Mouse (Mus musculus): ENCODE results near the gene Nrp2. TPM values are rescaled to one million over a fixed set of nuclear protein-coding genes. Genes with fewer than 3 reads are reported as not detected.

Gene Nrp2
- total RNA-seq, 2 experiments from 2014 or later: 20.2 to 30.1 TPM

DNA sequence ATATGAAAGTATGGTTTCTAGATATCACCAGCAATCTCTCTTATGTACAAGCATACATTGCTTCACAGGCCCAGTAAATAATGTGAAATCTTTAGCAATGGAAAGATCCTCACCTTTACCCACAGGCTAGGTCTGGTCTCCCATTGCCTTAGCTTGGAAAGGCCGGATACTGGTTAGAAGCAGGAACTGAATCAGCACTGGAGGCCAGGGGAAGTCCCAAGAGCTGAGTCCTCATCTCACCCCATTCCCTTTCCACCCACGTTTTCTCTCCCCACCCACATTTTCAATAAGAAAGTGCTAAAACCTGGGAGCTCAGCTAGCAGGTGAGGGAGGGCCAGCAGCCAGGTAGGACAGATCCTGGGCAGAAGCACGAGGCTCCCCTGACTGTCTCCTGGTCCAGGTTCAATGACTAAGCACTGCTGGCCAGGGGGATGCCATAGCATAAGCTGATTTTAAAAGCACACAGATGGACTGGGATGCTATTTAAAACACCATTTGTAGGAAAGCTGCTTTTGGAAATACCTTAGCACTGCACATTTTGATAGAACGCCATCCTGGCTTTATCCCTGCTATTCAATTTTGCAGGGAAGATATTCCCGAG lies 47.4 kb downstream of the Nrp2 start:
- DNase-seq: peak in 1 of 2 experiments; percentile 57

DNA sequence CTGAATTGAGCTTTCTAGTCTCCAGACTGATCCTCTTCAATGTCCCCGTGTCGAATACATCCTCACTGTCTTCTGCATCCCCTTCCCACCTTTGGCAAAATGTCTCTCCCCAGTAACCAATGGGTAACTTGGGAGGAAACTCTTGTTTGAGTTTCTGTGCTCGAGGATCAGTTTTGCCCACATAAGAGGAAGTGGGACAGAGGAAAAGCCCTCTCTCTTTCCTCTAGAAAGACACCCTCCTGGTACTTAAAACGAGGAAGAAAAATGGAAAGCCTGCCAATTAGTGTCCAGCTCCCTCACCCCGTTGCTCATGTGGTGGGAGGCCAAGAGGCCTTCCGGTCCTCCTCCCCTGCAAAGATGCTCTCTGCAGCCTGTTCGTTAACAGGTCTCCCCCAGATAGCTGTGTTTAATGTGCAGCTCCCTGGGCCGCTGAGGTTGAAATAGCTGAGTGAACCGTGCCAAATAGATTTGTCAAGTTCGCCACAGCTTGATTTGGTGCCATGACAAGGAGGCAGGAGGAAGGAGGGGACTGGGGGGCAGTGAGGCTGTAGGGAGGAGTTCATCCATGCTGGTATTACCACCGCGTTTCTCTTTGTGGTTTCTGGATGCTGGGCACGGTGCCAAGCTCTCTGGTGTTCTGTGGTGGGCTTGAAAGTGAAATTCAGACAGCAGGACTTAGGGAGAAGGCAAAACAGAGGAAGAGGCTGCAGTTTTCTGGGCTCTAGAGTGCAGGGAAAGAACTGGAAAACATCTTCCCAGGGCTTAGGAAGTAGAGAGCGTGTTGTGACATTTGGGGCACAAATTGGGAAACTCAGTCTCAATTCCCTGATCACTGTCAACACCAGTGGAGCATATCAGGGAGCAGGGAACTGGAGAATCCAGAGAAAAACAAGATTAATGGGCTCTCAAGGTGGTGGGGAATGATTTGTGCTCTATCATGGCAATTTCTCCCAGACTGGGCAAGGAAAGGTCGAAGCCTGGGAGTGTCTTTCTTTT lies 48.2 kb downstream of the Nrp2 start:
- DNase-seq: peak; percentile 63 to 71

DNA sequence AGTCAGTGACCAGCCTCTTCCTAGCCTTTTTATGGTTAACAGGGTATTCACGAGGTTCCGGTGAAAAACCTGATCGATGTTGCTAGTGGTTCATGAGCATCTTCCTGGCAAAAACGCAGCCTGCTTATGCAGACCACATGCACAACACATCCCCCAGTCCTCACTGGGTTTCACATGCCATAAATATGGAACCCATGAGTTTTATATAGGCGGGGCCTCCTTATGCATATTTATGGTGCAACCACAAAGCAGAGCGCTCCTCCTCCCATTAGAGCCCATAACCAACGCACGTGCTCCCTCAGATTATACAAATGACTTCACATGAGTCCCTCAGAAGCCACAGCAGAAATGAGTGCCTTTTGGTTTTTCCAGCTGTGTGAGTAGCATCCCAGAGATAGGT lies 49.0 kb downstream of the Nrp2 start:
- DNase-seq: no peak

- DNase-seq: no peak
Measured at GRCm38 (mm10) chr1:62752661-62753333, 49.7 kb downstream of the Nrp2 start.

- DNase-seq: no peak
Measured at GRCm38 (mm10) chr1:62754066-62754835, 51.2 kb downstream of the Nrp2 start.

DNA sequence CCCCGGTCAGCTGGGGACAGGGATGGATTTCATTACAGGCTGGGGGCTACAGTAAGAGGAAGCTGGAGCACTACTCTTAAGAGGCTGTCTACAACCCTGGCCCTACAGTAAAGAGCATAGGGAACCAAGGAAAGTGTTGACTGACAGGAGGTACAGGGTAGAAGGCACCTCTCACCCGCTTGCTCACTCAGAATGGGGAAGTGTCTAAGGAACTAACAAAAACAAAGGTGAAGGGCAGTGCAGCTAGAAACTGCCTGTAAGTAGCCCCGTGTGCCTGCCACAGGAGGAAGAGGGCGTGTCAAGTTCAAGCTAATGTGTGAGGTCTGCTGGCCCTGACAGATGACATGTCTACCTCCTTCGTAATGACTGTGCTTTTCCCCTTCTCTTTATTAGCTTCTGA lies 57.0 kb downstream of the Nrp2 start:
- DNase-seq: no peak

- no peak for DNase-seq
Measured at GRCm38 (mm10) chr1:62760565-62760964, 57.5 kb downstream of the Nrp2 start.

GRCm38 (mm10) chr1:62763779-62764178 lies 60.7 kb downstream of the Nrp2 start:
- no peak for DNase-seq

- DNase-seq: no peak
Measured at GRCm38 (mm10) chr1:62765171-62765570, 62.1 kb downstream of the Nrp2 start.

- peak in 1 of 2 experiments; percentile 38 for DNase-seq
Measured at GRCm38 (mm10) chr1:62766766-62767165, 63.7 kb downstream of the Nrp2 start.

- DNase-seq: no peak
Measured at GRCm38 (mm10) chr1:62767611-62768010, 64.5 kb downstream of the Nrp2 start.

- DNase-seq: peak in 1 of 2 experiments; percentile 61
Measured at GRCm38 (mm10) chr1:62770576-62770975, 67.5 kb downstream of the Nrp2 start.

GRCm38 (mm10) chr1:62772391-62772790 lies 69.3 kb downstream of the Nrp2 start:
- no peak for DNase-seq

GRCm38 (mm10) chr1:62773105-62773920 lies 70.2 kb downstream of the Nrp2 start:
- no peak for DNase-seq

DNA sequence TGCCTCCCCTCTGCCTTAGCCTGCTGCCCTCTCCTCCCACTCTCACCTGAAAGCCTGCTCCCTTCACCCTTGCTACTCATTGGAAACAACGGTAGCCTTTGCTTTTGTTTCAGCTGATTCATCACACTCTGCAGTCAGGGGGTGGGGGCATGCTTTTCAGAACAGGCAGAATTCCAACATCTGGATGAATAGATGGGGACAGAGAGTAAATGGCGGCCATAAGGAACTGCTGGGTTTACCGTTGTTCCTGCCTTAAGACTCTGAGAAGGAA lies 70.8 kb downstream of the Nrp2 start:
- DNase-seq: no peak

DNA sequence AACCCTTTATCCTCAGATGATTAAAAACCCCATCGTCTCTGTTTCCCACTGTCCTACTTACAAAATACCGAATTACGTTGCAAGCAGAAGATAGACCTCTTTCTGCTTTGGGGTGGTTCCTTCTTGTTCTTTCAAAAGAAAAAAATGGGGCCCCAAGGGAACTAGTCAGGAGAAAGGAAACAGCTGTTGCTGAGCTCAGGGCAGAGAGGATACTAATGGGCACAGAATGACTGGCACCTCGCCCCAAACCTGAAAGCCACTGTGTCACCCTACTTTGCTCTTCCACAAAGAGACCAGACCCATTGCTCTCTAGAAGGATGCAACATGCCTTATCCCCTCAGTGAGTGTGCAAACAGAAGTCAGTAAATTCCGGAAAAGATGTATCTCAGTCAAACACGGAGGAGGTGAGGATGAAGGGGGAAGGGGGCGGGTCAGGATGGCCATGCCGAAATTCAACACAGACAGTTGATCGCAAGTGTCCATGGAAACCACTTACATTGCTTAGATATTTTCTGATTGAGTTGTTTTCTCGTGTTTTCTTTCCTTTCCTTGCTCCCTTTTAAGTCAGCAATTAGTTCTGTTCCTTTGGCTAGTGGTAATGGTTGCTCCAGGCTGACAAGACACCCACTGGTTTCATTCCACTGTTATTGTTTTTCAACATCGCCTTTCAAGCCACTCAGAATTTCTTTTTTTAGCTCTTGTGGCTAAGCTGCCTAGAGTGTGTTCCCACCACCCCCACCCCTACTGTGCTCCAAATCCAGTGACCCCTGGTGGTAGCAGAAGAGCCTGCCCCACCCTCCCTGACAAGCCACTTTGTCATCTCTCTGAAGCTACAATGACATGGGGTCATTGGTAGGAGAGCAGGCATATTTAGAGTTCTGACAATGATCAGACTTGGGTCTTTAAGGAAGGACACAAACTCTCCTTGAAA lies 71.5 kb downstream of the Nrp2 start:
- no peak for DNase-seq

DNA sequence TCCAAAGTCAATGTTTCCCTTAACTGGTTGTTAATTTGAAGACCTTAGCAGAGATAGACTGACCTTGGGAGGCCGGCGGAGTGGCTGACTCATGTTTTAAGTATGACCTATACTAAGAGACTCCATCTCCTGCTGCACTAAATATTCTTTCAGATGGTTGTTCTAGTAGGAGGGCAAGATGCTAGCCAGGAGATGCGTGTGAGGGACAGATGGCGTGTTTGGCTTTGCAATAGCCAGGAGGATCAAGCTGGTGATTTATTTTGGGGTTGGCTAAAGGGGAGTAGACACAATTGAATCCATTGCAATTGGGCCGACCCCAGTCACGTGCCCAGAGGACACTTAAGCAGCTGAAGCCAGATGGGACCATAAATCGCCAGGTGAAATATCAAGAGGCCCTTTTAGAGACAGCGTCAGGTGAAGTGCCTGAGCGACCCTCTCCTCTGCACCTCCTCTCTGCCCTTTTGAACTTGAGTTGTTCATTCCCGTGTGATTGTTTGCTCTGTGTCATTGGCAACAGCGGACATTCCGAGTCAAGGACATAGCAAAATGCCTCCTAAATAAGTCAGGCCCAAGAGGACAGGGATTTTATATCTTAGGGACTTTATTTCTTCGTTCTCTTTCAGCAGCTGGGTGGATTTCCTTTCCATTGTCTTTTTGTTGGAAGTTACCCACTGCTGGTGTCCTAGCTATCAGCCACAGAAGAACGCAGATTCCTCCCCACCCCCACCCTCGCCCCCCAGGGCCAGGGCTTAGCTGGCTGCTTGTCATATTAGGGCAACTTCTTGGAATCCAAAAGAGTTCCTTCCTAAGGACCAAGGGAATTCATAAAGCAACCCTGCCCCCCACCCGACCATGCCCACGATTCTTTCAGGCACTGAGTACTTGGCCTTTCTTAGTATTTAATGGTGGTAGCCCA lies 74.5 kb downstream of the Nrp2 start:
- DNase-seq: no peak

GRCm38 (mm10) chr1:62778910-62779309 lies 75.8 kb downstream of the Nrp2 start:
- DNase-seq: no peak
